Mouse (Mus musculus) heart, adult 18-20 months (tissue): Measurements from ENCODE around the gene Olfr836. TPM values are rescaled to one million over a fixed set of nuclear protein-coding genes. Genes with fewer than 3 reads are reported as not detected.
"Not testable (repeated sequence)": the region's sequence is repeated elsewhere in the genome, so short reads cannot be mapped to it uniquely, and the experiment has no call there.

Experiments used
- DNase-seq, 2 experiments: peaks; one replicate each; pipeline ENCODE4 v3.0.0; 2021 to 2022; ENCODE audit warnings: mixed read lengths in 1 of 2
- long read RNA-seq, 2 experiments: library from polyadenylated mRNA; stranded (forward); transcript quantifications; one replicate each; pipeline ENCODE4 v2.0.0; 2021
- total RNA-seq, 2 experiments: library from RNA; stranded (reverse); gene quantifications; 2 replicates each; pipeline ENCODE4 v1.2.3; 2021

The Olfr836 gene
- total RNA-seq: not detected
- long read RNA-seq, experiment 1: 0 reads
- long read RNA-seq, experiment 2: 0 reads

DNA sequence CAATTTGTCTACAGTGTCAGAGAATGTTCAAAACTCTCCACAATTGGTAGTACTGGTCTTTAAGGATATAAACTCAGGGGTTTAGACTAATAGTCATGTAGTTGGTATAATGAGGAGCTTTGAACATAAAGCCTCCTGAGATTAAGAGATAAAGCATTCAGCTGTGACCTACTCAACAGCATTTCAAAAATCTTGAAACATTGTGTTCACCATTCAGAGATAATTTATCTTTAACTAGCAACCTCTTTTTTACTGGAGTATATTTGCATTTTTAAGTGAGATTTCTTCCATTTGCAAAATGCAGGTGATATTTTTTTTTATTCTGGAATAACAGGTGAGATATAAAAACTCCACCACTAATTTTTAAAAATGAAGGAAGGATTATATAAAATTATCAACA lies at the start of gene Olfr836:
Gene Olfr836, plus strand, starts transcription at position 301 of the 400 bp plus-strand sequence.
- DNase-seq: no peak

DNA sequence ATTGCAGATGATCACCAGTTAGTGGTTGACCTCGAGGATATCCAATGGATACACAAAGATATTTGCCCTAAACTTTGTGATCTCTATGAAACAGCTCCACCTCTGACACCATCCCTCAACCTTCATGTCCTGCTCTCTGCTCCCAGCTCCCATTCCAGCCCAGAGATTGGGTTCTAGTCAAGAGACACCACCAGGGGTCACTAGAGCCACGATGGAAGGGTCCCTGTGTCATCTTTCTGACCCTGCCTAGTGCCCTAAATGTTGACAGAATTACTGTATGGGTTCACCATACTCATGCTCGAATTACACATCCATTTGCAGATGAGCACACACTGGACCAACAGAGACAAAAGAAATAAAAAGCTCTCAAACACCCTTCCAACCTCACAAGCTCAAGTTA lies 35.2 kb upstream of the Olfr836 start:
- no peak for DNase-seq

DNA sequence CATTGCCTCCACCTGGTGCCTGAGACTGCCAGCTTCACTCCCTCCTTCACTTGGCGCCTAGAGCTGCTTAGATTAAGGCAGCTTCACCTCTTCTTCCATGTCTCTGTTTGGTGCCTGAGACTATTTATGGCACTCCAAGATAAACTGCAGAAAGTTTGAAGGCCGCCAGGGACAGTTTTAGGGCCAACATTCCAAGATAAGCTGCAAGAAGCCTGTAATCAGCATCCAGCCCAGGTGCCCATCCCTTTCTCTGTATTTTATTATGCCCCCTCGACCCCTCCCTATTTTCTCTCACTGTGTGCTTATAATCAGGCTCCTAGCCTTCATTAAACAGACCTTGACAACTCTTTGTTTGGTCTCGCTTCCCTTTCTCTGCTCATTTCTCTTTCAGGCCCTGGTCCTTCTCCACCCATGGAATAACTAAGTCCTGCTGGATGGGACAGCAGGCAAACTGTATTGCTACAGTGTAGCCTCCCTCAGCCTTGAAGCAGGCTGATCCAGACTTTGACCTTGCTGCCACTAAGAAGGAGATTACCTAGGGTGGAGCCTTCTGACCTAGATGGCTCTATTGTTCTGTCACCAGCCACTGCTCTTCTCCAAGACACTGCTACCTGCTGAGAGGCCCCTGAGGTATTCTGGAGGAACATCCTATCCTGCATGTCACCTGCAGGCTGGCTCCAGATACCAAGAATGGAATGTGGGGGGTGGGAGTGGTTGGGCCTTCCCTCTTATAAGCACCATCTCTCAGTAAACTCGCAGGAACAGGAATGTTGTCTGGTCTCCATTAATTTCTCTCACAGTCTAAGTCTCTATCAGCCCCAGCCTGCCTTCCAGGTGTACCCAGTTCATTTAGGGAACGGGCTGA lies 27.1 kb upstream of the Olfr836 start:
- not testable (repeated sequence) for DNase-seq

DNA sequence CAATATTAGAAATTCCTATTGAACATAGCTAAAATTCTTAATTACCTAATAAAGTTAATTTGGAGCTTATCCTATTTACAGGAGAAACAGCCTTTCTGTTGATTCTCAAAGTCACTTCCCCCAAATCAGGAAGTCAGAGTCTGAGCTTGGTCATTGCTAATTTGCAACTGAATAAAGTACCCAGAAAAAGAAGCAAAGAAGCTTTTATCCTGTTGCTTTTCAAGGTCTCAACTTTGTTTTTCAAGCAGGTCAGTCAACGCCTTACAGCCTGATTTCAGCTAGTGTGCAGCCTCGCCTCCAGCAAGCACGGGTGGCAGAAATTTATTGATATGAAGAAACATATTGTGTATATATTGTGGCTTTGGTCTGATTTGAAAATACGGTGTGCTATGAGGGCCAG lies 22.9 kb upstream of the Olfr836 start:
- DNase-seq: no peak

DNA sequence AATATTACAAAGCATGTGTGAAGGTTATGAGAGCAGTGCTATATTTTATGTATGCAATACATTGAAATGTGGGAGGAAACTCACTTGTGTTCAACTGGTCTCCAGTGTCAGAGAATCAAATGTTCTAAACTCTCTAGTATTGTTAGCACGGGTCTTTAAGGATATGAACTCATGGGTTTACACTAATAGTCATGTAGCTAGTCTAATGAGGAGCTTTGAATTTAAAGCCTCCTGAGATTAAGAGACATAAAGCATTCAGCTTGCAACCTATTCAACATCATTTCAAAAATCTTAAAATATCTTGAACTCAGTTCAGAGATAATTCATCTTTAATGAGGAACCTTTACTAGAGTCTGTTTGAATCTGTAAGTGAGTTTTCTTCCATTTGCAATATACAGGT lies 15.8 kb downstream of the Olfr836 start, which contains the start of gene Olfr837:
Gene Olfr837, plus strand, starts transcription at position 301 of the 400 bp plus-strand sequence.
- DNase-seq: no peak

Other genes starting within 250 kb of the Olfr836 start
- gene Olfr830, start 245.7 kb upstream of the Olfr836 start, total RNA-seq: not detected
- gene Olfr832, start 183.3 kb upstream of the Olfr836 start, total RNA-seq: not detected
- gene Olfr834, start 132.4 kb upstream of the Olfr836 start, total RNA-seq: not detected
- gene Olfr835, start 87.6 kb upstream of the Olfr836 start, total RNA-seq: not detected
- not detected for gene Olfr837, start 15.9 kb downstream of the Olfr836 start, total RNA-seq
- gene Olfr839-ps1, start 56.9 kb downstream of the Olfr836 start, total RNA-seq: under 1 TPM in 1 of 2 experiments, not detected in 1; 0.03 TPM
- gene Olfr843, start 131.6 kb downstream of the Olfr836 start, total RNA-seq: not detected
- gene Olfr844, start 196.0 kb downstream of the Olfr836 start, total RNA-seq: not detected
- gene Olfr845, start 216.1 kb downstream of the Olfr836 start, total RNA-seq: not detected
- not detected for gene Olfr846, start 243.6 kb downstream of the Olfr836 start, total RNA-seq